Mouse (Mus musculus): ENCODE results near the gene Exoc7. TPM values are rescaled to one million over a fixed set of nuclear protein-coding genes. Genes with fewer than 3 reads are reported as not detected.

The Exoc7 gene
- polyA plus RNA-seq, 2 experiments: 8.8 to 14.9 TPM

- no peaks in the 10 kb centered on the region for H3K9me3 ChIP-seq (ENCODE audit: control insufficient read depth, low read length)
- DNase-seq (ENCODE audit: low read depth in 3 of 3, low spot score in 3 of 3) (peak in 2 of 3 experiments; percentile 51 to 55), ATAC-seq (ENCODE audit: insufficient read depth) (peak; percentile 75)
- H3K27me3 ChIP-seq (ENCODE audit: control insufficient read depth, insufficient read depth, low read length): no peaks in the 10 kb centered on the region; the same call in 1 of the 2 replicates
- H3K4me3 ChIP-seq (ENCODE audit: insufficient read depth in 1 of 2, low read depth in 2 of 2, low read length in 2 of 2): peak overlapping the region; percentile 38 to 48
- no peak overlapping the region for H3K27ac ChIP-seq
- peak overlapping the region; percentile 71 for H3K4me2 ChIP-seq (ENCODE audit: low read depth)
- H3K36me3 ChIP-seq (replicated peaks; ENCODE audit: control insufficient read depth, insufficient read depth, low read depth): no peaks in the 10 kb centered on the region
- H3K9ac ChIP-seq (replicated peaks): peak overlapping the region; percentile 45
- 2% methylated on average over 41 of the region's 41 CpGs for WGBS (ENCODE audit: insufficient replicate concordance)
- no peak for TF ChIP-seq EP300 (IDR thresholded peaks at IDR 0.05; ENCODE audit: low read depth)
- peak; percentile 98 for TF ChIP-seq CTCF (IDR thresholded peaks at IDR 0.05; ENCODE audit: low read depth)
- H3K4me1 ChIP-seq (replicated peaks; ENCODE audit: control insufficient read depth in 2 of 2, insufficient read depth in 2 of 2, low read length in 1 of 2): 0 out of 4 replicates have a peak, but pooled peaks cover 0 to 5% of the 10 kb centered on the region in 2 experiments
These were observed 12.0 kb upstream of the Exoc7 start for GRCm38 (mm10) chr11:116318719-116319659.

DNA sequence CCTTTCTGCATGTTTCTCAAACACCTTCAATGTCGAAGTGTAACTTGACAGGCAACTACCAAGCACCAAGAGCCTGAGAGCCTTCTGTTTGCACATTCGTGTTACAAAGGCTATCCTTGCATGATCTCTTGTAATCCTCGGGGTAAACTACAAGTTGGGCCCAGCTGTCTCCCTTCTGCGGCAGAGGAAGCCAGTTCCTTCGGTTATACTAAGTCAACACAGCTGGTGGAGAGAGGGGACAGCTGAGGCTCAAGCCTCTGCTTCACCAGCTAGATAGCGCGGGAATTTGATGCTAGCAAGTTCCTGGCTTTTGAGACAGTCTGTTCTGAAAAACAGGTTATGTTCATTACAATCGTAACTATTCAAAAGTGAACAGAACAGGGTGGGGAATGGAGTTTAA, 5.3 kb upstream of the Exoc7 start:
- ATAC-seq (ENCODE audit: insufficient read depth): no peak
- no peak for DNase-seq (ENCODE audit: low read depth in 3 of 3, low spot score in 3 of 3)
- H3K4me2 ChIP-seq (ENCODE audit: low read depth): no peak overlapping the region
- no peaks in the 10 kb centered on the region for H3K27me3 ChIP-seq (ENCODE audit: control insufficient read depth, insufficient read depth, low read length)
- H3K9me3 ChIP-seq (ENCODE audit: control insufficient read depth, low read length): no peaks in the 10 kb centered on the region
- no peak overlapping the region for H3K4me3 ChIP-seq (ENCODE audit: insufficient read depth in 1 of 2, low read depth in 2 of 2, low read length in 2 of 2)
- no peak overlapping the region for H3K27ac ChIP-seq
- TF ChIP-seq EP300 (IDR thresholded peaks at IDR 0.05; ENCODE audit: low read depth) (no peak), CTCF (IDR thresholded peaks at IDR 0.05; ENCODE audit: low read depth) (no peak)
- H3K4me1 ChIP-seq (replicated peaks; ENCODE audit: control insufficient read depth in 2 of 2, insufficient read depth in 2 of 2, low read length in 1 of 2): peaks cover 9 to 16% of the 10 kb centered on the region in 2 experiments
- H3K9ac ChIP-seq (replicated peaks): no peak overlapping the region
- no peaks in the 10 kb centered on the region for H3K36me3 ChIP-seq (replicated peaks; ENCODE audit: control insufficient read depth, insufficient read depth, low read depth)
- 57% methylated on average over 8 of the region's 8 CpGs for WGBS (ENCODE audit: insufficient replicate concordance)

- ATAC-seq (ENCODE audit: insufficient read depth) (no peak), DNase-seq (ENCODE audit: low read depth in 3 of 3, low spot score in 3 of 3) (no peak)
- no peaks in the 10 kb centered on the region for H3K27me3 ChIP-seq (ENCODE audit: control insufficient read depth, insufficient read depth, low read length)
- no peak overlapping the region for H3K27ac ChIP-seq
- H3K4me3 ChIP-seq (ENCODE audit: insufficient read depth in 1 of 2, low read depth in 2 of 2, low read length in 2 of 2): no peak overlapping the region
- H3K4me1 ChIP-seq (replicated peaks; ENCODE audit: control insufficient read depth in 2 of 2, insufficient read depth in 2 of 2, low read length in 1 of 2): peaks cover 16 to 23% of the 10 kb centered on the region in 2 experiments
- H3K9ac ChIP-seq (replicated peaks): no peak overlapping the region
- no peaks in the 10 kb centered on the region for H3K9me3 ChIP-seq (ENCODE audit: control insufficient read depth, low read length)
- H3K4me2 ChIP-seq (ENCODE audit: low read depth): no peak overlapping the region
- 72% methylated on average over 8 of the region's 8 CpGs for WGBS (ENCODE audit: insufficient replicate concordance)
- no peak for TF ChIP-seq CTCF (IDR thresholded peaks at IDR 0.05; ENCODE audit: low read depth)
- no peak for TF ChIP-seq EP300 (IDR thresholded peaks at IDR 0.05; ENCODE audit: low read depth)
- H3K36me3 ChIP-seq (replicated peaks; ENCODE audit: control insufficient read depth, insufficient read depth, low read depth): no peaks in the 10 kb centered on the region
These were observed 4.1 kb upstream of the Exoc7 start for GRCm38 (mm10) chr11:116311169-116311568.

- 10% methylated on average over 3 of the region's 3 CpGs for WGBS (ENCODE audit: insufficient replicate concordance)
- Histone ChIP-seq H3K36me3 (replicated peaks; ENCODE audit: control insufficient read depth, insufficient read depth, low read depth) (no peaks in the 10 kb centered on the region), H3K9me3 (ENCODE audit: control insufficient read depth, low read length) (no peaks in the 10 kb centered on the region; the same call in 1 of the 2 replicates), H3K4me2 (ENCODE audit: low read depth) (no peak overlapping the region), H3K4me3 (ENCODE audit: insufficient read depth in 1 of 2, low read depth in 2 of 2, low read length in 2 of 2) (no peak overlapping the region), H3K9ac (replicated peaks) (no peak overlapping the region), H3K27ac (peak overlapping the region; percentile 53), H3K4me1 (replicated peaks; ENCODE audit: control insufficient read depth in 2 of 2, insufficient read depth in 2 of 2, low read length in 1 of 2) (peaks cover 19 to 26% of the 10 kb centered on the region in 2 experiments), H3K27me3 (ENCODE audit: control insufficient read depth, insufficient read depth, low read length) (no peaks in the 10 kb centered on the region)
- peak in 1 of 3 experiments; percentile 41 for DNase-seq (ENCODE audit: low read depth in 3 of 3, low spot score in 3 of 3)
- peak; percentile 59 for TF ChIP-seq EP300 (IDR thresholded peaks at IDR 0.05; ENCODE audit: low read depth)
- TF ChIP-seq CTCF (IDR thresholded peaks at IDR 0.05; ENCODE audit: low read depth): no peak
- peak; percentile 31 for ATAC-seq (ENCODE audit: insufficient read depth)
These were observed 2.6 kb upstream of the Exoc7 start for GRCm38 (mm10) chr11:116309601-116310000.
